Mouse (Mus musculus): ENCODE measurements around the gene Sars2. TPM values are rescaled to one million over a fixed set of nuclear protein-coding genes. Genes with fewer than 3 reads are reported as not detected.

Gene Sars2
- polyA plus RNA-seq, 1 experiment from 2014 or later = 32.2 TPM

Other genes starting within 250 kb of the Sars2 start
- not detected in 2 replicates for gene Ifnl2, start 231.5 kb upstream of the Sars2 start, polyA plus RNA-seq (2016; fragmentation: Nextera tagmentation; extraction: Ambion mirVana)
- gene Ifnl3, start 219.2 kb upstream of the Sars2 start, polyA plus RNA-seq (2016; fragmentation: Nextera tagmentation; extraction: Ambion mirVana) = not detected in 2 replicates
- not detected in 2 replicates for gene Sycn, start 201.1 kb upstream of the Sars2 start, polyA plus RNA-seq (2016; fragmentation: Nextera tagmentation; extraction: Ambion mirVana)
- gene Nccrp1, start 194.7 kb upstream of the Sars2 start, polyA plus RNA-seq (2016; fragmentation: Nextera tagmentation; extraction: Ambion mirVana) = not detected in 2 replicates
- 24.5 and 29.7 TPM in 2 replicates for gene Samd4b, start 143.8 kb upstream of the Sars2 start, polyA plus RNA-seq (2016; fragmentation: Nextera tagmentation; extraction: Ambion mirVana)
- gene Pak4, start 143.8 kb upstream of the Sars2 start, polyA plus RNA-seq (2016; fragmentation: Nextera tagmentation; extraction: Ambion mirVana) = 47.2 and 53.0 TPM in 2 replicates
- 0.34 TPM in 1 of 2 replicates, not detected in the other for gene Acp7, start 110.7 kb upstream of the Sars2 start, polyA plus RNA-seq (2016; fragmentation: Nextera tagmentation; extraction: Ambion mirVana)
- gene Fbxo27, start 49.1 kb upstream of the Sars2 start, polyA plus RNA-seq (2016; fragmentation: Nextera tagmentation; extraction: Ambion mirVana) = 4.7 and 6.3 TPM in 2 replicates
- 13.4 and 13.6 TPM in 2 replicates for gene Fbxo17, start 25.2 kb upstream of the Sars2 start, polyA plus RNA-seq (2016; fragmentation: Nextera tagmentation; extraction: Ambion mirVana)
- gene Mrps12, start 172 bp upstream of the Sars2 start, polyA plus RNA-seq (2016; fragmentation: Nextera tagmentation; extraction: Ambion mirVana) = 132 and 168 TPM in 2 replicates
- not detected in 2 replicates for gene Ccer2, start 14.2 kb downstream of the Sars2 start, polyA plus RNA-seq (2016; fragmentation: Nextera tagmentation; extraction: Ambion mirVana)
- gene Sirt2, start 24.7 kb downstream of the Sars2 start, polyA plus RNA-seq (2016; fragmentation: Nextera tagmentation; extraction: Ambion mirVana) = 53.8 and 57.8 TPM in 2 replicates
- gene Nfkbib, start 25.5 kb downstream of the Sars2 start, polyA plus RNA-seq (2016; fragmentation: Nextera tagmentation; extraction: Ambion mirVana) = 50.5 and 50.7 TPM in 2 replicates
- 3.8 and 5.2 TPM in 2 replicates for gene Rinl, start 47.0 kb downstream of the Sars2 start, polyA plus RNA-seq (2016; fragmentation: Nextera tagmentation; extraction: Ambion mirVana)
- gene Hnrnpl, start 66.5 kb downstream of the Sars2 start, polyA plus RNA-seq (2016; fragmentation: Nextera tagmentation; extraction: Ambion mirVana) = 213 and 221 TPM in 2 replicates
- gene Ech1, start 83.2 kb downstream of the Sars2 start, polyA plus RNA-seq (2016; fragmentation: Nextera tagmentation; extraction: Ambion mirVana) = 118 and 136 TPM in 2 replicates
- 2.8 and 3.6 TPM in 2 replicates for gene Lgals4, start 91.9 kb downstream of the Sars2 start, polyA plus RNA-seq (2016; fragmentation: Nextera tagmentation; extraction: Ambion mirVana)
- 0.24 and 0.81 TPM in 2 replicates for gene Lgals7, start 121.9 kb downstream of the Sars2 start, polyA plus RNA-seq (2016; fragmentation: Nextera tagmentation; extraction: Ambion mirVana)
- 0.20 and 0.34 TPM in 2 replicates for gene Capn12, start 139.4 kb downstream of the Sars2 start, polyA plus RNA-seq (2016; fragmentation: Nextera tagmentation; extraction: Ambion mirVana)
- 319 and 371 TPM in 2 replicates for gene Actn4, start 220.3 kb downstream of the Sars2 start, polyA plus RNA-seq (2016; fragmentation: Nextera tagmentation; extraction: Ambion mirVana)
- gene Eif3k, start 239.9 kb downstream of the Sars2 start, polyA plus RNA-seq (2016; fragmentation: Nextera tagmentation; extraction: Ambion mirVana) = 289 and 329 TPM in 2 replicates
- gene Map4k1, start 240.1 kb downstream of the Sars2 start, polyA plus RNA-seq (2016; fragmentation: Nextera tagmentation; extraction: Ambion mirVana) = 9.9 and 14.3 TPM in 2 replicates